Mouse (Mus musculus) sigmoid colon, adult 10 weeks (tissue): Measurements from ENCODE around the gene Nek2. TPM values are rescaled to one million over a fixed set of nuclear protein-coding genes. Genes with fewer than 3 reads are reported as not detected.

Experiments used
- polyA plus RNA-seq: library from polyadenylated mRNA; stranded (reverse); fragments of 350-450 nt; fragmentation: Illumina TruSeq; extraction: RNeasy Lipid Tissue Mini Kit (QIAGEN cat#74804); gene quantifications from one replicate; pipeline ENCODE4 v1.2.3, GENCODE M21; 2014; ENCODE audit warnings: low read depth, low replicate concordance

The Nek2 gene
- 5.1 TPM for polyA plus RNA-seq

GRCm38 (mm10) chr1:191821326-191822091 lies at the start of gene Nek2:
Gene Nek2 (plus strand): TSS chr1:191821444.

Other genes starting within 250 kb of the Nek2 start
- 9.7 TPM for gene Dtl, start 245.9 kb upstream of the Nek2 start, polyA plus RNA-seq
- 14.5 TPM for gene Ints7, start 245.8 kb upstream of the Nek2 start, polyA plus RNA-seq
- gene Lpgat1, start 103.6 kb upstream of the Nek2 start, polyA plus RNA-seq: 58.8 TPM
- 49.9 TPM for gene Slc30a1, start 85.3 kb downstream of the Nek2 start, polyA plus RNA-seq
- gene Rd3, start 155.9 kb downstream of the Nek2 start, polyA plus RNA-seq: not detected